Mouse (Mus musculus) bone marrow macrophage, adult 2 months (primary cell): ENCODE results near the gene Mpnd. TPM values are rescaled to one million over a fixed set of nuclear protein-coding genes. Genes with fewer than 3 reads are reported as not detected.

Source experiments
- H3K27ac ChIP-seq: 2 replicates; pipeline ENCODE4 v1.5.1; 2012; ENCODE audit warnings: low read depth, low read length; ENCODE audit not compliant: insufficient read depth
- H3K4me1 ChIP-seq: 2 replicates; pipeline ENCODE4 v1.6.1; 2012; ENCODE audit warnings: low read length; ENCODE audit not compliant: control insufficient read depth, insufficient read depth
- H3K4me3 ChIP-seq: 2 replicates; pipeline ENCODE4 v1.5.1; 2012; ENCODE audit warnings: mild to moderate bottlenecking, low read length, moderate library complexity; ENCODE audit not compliant: insufficient read depth
- CTCF ChIP-seq: IDR thresholded peaks from 2 replicates; pipeline ENCODE4 v1.5.1; 2012; ENCODE audit warnings: low read depth, mild to moderate bottlenecking, low read length, moderate library complexity
- POLR2A ChIP-seq: IDR thresholded peaks from 2 replicates; pipeline ENCODE4 v1.6.1; 2012; ENCODE audit warnings: mild to moderate bottlenecking, low read depth, low read length, borderline replicate concordance
- polyA plus RNA-seq: library from polyadenylated mRNA; stranded (reverse); fragments of >200 nt; gene quantifications from 2 replicates; pipeline ENCODE4 v1.2.4, GENCODE M21; 2012; ENCODE audit not compliant: missing spikeins, insufficient read depth, insufficient read length

The Mpnd gene
- polyA plus RNA-seq, 1 experiment: 41.5 TPM

DNA sequence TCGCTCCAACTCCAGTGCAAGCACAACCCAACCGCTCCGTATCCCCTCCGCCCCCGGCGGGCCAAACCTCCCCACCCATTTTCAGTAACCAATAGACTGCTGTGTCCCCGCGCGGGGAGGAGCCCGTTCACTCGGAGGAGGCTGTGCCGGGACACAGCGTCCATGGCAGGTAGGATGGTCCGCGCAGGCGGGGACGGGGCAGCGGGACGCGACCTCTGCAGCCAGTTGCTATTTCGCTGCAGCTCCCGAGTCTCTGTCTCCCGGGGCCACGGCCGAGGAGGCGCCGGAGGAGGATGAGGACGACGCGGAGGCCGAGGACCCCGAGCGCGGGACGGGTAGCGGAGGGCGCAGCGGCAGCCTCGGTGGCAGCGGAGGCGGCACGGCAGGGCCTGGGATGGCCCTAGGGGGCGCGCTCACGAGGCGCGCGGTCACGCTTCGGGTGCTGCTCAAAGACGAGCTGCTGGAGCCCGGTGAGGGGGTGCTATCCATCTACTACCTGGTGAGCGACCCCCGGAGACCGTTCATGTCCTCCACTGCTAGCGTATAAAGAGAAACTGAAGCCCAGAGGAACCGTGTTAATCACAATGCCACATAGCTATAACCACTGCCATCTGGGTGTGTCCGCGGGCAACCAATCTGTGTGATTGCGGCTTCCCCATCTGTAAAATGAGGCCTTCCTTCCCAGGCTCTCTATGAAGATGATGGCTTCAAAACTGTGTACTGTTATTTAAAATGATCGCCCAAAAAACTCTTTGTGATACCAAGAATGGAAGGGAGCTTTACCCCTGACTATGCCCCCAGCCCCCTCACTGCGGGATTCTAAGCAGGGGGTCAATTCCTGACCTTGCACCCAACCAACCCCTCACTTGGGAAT, 3.8 kb downstream of the Mpnd start:
- peaks cover 7% of the 10 kb centered on the region for H3K4me1 ChIP-seq
- peak overlapping the region; percentile 63 for H3K27ac ChIP-seq
- TF ChIP-seq POLR2A (peak; percentile 76), CTCF (no peak)
- peak overlapping the region; percentile 76 for H3K4me3 ChIP-seq

DNA sequence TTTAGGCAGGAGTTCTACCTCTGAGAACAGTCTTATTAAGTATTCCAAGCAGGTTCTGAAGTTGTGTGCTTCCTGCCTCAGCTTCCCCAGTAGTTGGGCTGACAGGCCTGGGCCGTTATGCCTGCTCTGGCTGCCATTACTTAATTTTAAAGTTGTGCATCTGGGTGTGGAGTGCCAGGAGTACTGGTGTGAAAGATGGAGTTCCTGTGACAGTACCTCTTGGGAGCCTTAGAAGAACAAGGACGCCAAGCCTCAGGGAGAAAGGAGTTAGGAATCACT, 4.4 kb downstream of the Mpnd start:
- H3K4me1 ChIP-seq: peaks cover 7% of the 10 kb centered on the region
- TF ChIP-seq CTCF (no peak), POLR2A (no peak)
- peak overlapping the region; percentile 42; the same call in 1 of the 2 replicates for H3K27ac ChIP-seq
- H3K4me3 ChIP-seq: peak overlapping the region; percentile 76

DNA sequence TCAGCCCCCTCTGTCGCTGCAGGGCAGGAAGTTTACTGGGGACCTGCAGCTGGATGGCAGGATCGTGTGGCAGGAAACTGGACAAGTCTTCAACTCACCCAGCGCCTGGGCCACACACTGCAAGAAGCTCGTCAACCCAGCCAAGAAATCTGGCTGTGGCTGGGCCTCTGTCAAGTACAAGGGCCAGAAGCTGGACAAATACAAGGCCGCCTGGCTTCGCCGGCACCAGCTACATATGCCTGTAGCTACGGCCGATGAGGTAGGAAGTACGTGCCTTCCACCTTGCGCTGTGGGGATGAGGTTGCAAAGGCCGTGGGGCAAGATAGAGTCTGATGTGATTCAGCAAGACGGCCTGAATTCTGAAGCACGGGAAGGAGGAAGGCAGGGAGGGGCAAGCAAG, 4.7 kb downstream of the Mpnd start:
- Histone ChIP-seq H3K4me3 (peak overlapping the region; percentile 76), H3K4me1 (peaks cover 7% of the 10 kb centered on the region), H3K27ac (no peak overlapping the region)
- TF ChIP-seq CTCF: no peak
- no peak for TF ChIP-seq POLR2A

DNA sequence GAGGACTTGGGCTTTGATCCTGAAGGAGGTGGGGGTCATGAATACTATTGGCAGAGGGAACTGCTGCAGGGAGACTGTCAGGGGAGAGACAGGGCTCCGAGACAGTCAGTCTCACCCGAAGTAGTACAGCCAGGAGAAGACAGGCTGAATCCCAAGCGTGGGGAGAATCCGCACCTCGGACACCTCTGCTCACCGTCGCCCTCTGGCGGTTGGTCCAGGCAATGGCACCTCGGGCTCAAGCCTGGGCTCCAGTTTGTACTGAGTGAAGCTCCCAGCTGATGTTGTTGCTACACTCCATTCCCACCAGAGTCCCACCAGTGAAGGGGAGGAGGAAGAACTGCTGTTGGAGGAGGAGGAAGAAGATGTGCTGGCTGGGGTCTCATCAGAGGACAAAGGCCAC, 5.2 kb downstream of the Mpnd start:
- Histone ChIP-seq H3K27ac (no peak overlapping the region), H3K4me1 (peaks cover 7% of the 10 kb centered on the region), H3K4me3 (peak overlapping the region; percentile 76)
- TF ChIP-seq CTCF (peak; percentile 91), POLR2A (no peak)

DNA sequence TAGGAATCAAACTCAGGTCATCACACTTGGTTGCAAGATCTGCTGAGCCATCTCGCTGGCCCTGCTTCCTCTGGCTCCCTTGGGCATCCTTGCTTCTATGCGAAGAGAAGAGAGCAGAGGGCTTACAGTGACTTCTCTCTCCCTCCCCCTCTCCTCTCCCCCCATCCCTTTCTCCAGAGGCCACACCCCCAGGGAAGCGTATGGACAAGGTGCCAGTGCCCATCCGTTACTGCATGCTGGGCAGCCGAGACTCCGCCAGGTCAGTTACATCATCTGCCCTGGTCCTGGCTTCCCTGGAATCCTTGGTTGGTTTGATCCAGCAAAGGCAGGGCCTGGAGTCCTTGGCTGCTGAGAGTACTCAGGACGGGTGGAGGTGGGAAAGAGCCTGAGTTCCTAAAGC, 5.9 kb downstream of the Mpnd start:
- peaks cover 7% of the 10 kb centered on the region for H3K4me1 ChIP-seq
- H3K27ac ChIP-seq: no peak overlapping the region
- TF ChIP-seq CTCF: no peak
- no peak for TF ChIP-seq POLR2A
- H3K4me3 ChIP-seq: no peak overlapping the region

DNA sequence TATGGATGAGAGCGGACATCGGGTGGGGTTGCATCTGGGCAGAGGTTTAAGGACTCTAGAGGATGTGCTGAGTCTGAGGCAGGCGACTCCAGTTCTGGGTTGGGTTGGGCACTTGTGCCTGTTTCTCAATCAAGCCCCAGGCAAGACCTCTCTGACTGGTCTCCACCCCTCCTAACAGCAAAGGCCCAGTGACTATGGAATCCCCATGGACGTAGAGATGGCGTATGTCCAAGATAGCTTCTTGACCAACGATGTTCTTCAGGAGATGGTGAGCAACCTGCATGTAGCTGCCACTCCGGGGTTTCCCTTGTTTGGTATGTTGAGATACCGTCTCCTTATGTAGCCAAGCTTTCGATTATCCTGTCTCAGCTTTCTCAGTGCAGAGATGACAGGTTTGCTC, 9.8 kb downstream of the Mpnd start:
- H3K4me3 ChIP-seq: no peak overlapping the region
- TF ChIP-seq POLR2A (no peak), CTCF (no peak)
- H3K4me1 ChIP-seq: peaks cover 2% of the 10 kb centered on the region
- no peak overlapping the region for H3K27ac ChIP-seq

DNA sequence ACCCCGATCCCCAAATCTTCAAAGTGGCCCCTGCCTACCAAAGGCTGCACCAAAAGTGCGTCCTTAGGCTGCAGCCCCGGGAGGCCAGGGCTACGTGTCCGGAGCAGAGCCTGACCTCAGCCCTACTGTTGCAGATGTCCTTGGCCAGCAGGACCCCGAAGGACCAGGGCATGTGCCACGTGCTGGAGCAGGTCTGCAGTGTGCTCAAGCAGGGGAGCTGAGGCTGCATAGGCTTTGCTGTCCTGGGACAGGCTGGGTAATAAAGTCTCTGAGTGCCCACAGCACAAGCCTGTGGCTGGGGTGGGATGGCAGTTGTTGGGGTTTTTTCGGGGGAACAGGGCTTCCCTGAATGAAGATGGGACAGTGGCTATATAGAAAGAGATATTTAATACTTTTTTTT, 10.9 kb downstream of the Mpnd start:
- H3K4me1 ChIP-seq: peaks cover 6% of the 10 kb centered on the region
- no peak overlapping the region for H3K27ac ChIP-seq
- TF ChIP-seq CTCF: no peak
- TF ChIP-seq POLR2A: no peak
- H3K4me3 ChIP-seq: no peak overlapping the region

DNA sequence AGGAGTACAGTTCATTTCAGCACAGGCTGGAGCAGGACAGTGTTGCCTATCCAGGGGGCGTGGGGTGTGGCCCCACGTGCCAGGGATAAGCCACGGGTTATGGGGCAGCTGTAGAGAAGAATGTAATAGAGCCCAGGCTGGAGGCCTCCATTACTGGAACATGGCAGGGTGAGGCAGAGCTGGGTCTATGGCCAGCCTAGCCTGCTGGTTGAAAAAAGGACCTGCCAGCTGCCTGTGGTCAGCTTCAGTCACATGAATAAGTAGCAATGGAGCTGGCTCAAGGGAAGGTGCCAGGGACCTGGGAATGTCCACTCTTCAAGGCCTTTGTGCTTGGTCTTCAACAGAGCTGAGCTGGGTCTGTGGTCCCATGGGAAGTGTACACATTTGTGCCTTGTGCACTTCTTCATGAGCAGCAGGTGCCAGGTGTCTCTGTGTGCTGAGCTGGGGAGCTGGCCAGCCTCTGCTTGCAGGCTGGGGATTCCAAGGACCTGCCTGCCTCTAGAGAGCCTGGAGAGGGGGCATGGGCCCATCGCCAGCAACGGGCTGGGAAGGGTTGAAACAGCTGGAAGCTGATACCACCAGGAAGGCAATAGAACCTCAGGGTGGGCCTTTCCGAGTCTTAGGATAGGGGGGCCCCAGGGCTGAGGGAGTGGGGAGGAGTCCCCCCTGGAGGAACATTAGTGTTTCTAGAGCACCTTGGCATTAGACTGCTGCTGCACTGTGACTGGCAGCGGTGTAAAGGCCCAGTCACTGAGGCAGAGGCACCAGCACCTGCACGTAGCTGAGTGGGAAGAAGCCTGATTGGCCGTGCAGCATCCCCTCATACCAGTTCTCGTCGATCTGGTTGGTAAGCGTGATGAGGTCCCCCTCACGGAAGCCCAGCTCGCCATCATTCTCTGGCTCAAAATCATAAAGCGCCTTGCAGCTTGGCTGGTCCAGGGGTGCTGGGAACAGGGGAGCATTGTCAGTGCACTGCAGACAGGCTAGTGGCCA, 11.6 kb downstream of the Mpnd start:
- no peak for TF ChIP-seq POLR2A
- TF ChIP-seq CTCF: no peak
- peaks cover 13% of the 10 kb centered on the region for H3K4me1 ChIP-seq
- H3K4me3 ChIP-seq: no peak overlapping the region
- H3K27ac ChIP-seq: no peak overlapping the region

DNA sequence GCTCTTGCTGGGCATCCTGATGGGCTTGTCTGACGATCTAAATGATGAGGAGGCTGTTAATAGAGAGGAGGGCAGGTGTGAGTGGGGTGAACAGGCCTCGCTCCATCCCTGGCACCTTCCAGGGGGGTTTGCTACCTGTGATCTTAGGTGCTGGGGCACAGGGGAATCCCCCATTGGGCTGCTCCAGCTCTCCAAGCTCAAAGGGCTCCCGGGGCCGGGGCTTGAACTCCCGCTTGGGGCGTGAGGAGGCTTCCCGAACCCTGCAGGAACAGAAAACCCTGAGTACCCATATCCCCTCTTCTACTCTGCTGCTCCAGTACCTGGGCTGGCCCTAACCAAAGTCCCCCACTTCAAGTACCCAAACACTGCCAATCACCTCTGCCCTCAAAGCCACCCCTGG, 12.3 kb downstream of the Mpnd start:
- TF ChIP-seq CTCF (no peak), POLR2A (no peak)
- H3K4me1 ChIP-seq: peaks cover 20% of the 10 kb centered on the region
- H3K4me3 ChIP-seq: no peak overlapping the region
- H3K27ac ChIP-seq: no peak overlapping the region

DNA sequence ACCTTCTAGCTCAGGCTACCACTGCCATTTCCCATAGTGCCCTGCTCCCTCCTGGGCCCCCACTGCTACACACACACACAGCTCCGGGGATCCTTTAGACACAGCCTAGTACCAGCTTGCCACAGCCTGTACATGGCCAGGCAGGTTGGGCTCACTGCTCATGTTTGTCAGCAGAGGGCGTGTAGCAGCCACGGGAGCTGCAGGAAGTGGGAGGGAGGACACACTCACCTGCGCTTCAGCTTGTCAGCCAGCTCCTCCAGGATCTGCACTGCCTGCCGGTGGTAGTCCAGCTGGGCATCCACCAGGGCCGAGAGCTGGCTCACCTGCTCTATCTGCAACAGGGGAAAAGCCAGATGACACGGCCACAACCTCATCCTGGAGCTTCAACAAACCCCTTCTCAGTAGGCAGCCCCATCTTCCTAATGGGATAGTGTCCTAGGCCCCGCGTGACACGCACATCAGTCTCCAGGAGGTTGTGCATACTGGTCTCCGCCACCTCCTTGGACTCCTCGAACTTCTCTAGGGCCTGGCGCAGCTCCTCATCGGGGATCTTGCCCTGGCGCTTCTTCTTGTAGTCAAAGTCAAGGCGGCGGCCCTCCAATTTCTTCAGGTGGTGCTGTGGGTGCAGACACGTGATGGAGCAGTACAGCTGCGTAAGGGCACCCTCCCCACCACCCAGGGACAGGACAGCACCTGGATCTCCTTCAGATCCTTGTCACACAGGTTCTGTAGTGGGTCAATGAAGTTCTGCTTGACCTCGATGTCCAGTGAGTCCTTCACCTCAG, 13.0 kb downstream of the Mpnd start:
- Histone ChIP-seq H3K4me1 (peaks cover 26% of the 10 kb centered on the region), H3K4me3 (no peak overlapping the region), H3K27ac (no peak overlapping the region)
- TF ChIP-seq CTCF: no peak
- no peak for TF ChIP-seq POLR2A
